Mouse (Mus musculus) CD4-positive, CD25-positive, alpha-beta regulatory T cell, adult 2 months (primary cell): ENCODE results near the gene Slit2.

Source experiments
- DNase-seq: peaks from one replicate; pipeline ENCODE4 v3.0.0-alpha.2; 2012; ENCODE audit warnings: low read depth, low spot score

Slit2 gene

DNA sequence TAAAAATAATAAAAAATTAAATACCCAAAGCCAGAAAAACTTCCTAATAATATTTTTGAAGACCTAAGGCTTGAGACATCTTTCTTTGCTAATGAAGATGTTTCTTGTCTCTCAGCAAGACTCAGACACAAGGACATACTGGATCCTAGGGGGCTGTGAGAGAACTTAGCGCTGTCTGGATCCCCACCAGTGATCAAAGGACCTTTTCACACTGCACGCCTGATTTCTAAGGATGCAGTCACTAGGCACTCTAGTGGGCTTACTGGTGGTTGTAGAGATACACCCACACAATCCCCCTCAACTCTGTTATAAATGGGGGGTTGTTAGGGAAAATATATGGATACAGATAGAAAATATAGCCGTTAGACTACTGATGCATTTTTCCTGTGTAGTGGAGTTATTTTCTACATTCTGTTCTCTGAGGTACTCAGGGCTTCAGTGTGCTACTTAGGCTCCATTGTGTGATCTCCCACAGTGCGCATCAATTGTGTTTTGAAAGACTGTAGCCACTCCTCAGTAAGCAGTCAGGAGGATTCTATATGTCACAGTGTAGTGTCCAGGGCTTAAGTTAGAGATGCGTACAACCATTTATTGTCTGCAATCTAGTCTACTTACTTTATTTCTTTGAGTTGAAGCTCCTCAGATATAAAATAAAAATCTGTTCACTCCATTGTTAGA, 67.8 kb downstream of the Slit2 start:
- no peak for DNase-seq

DNA sequence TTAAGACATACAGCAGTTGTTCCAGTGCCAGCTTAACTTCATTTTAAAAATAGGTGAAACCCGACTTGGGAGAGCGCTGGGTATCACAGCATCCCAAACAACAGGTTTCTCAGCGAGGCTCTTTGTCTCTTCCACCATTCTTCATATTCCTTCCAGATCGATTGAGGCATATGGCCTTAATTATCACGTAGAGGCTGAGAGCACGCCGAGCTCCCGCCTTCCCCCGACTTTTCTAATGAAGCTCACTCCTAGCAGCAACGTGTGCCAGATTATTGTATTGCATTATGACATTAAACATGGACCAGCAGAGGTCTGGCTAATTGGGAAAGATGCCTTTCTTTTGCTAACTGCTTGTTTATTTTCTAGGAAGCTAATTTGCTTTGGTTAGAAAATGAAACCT, 75.7 kb downstream of the Slit2 start:
- no peak for DNase-seq

GRCm38 (mm10) chr5:48060715-48061114, 77.8 kb downstream of the Slit2 start:
- DNase-seq: no peak

DNA sequence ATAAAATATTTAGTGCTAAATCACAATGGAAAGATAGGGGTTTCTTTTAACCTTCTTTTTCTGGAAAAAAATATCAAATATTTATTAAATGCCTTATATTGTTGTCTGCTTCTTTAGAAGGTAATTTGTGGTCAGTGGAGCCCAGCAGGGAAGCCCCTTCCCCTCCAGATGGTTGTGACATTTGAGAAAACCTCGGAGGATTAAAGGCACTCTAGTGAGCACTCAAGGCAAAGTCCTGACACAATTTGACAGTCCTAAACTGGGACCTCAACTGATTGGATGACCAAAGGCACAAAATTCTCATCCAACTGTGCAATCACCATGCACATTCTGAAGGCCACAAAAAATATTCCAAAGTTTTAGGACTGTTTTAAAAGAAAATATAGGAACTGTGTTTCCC, 95.8 kb downstream of the Slit2 start:
- no peak for DNase-seq

- no peak for DNase-seq
Observed at GRCm38 (mm10) chr5:48081223-48081881, 98.4 kb downstream of the Slit2 start.

GRCm38 (mm10) chr5:48113400-48113799, 130.5 kb downstream of the Slit2 start:
- no peak for DNase-seq

- no peak for DNase-seq
Observed at GRCm38 (mm10) chr5:48114969-48115537, 132.1 kb downstream of the Slit2 start.

- DNase-seq: no peak
Observed at GRCm38 (mm10) chr5:48122651-48123050, 139.7 kb downstream of the Slit2 start.

DNA sequence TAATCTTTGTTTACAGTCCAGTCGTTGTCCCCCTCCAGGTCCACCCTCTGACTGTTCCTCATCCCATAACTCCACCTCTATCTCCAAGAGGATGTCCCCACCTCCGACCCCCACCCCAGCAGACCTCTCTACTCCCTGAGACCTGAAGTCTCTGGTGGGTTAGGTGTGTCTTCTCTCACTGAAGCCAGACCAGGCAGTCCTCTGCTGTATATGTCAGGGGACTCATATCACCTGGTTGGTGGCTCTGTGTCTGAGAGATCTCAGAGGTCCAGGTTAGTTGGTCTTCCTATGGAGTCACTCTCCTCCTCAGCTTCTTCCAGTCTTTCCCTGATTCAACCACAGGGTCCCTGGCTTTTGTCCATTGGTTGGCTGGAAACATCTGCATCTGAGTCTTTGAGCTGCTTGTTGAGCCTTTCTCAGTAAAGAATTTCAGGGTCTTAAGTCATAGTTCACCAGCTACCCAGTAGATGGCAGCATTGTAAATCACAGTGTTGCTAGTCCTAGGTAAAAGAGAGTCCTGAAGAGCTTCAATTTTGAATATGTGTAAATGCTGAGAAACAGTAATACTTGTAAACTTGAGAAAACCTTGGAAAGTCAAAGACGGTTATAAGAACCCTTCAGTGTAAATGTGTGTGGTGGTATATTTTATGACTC, 143.0 kb downstream of the Slit2 start:
- DNase-seq: no peak

DNA sequence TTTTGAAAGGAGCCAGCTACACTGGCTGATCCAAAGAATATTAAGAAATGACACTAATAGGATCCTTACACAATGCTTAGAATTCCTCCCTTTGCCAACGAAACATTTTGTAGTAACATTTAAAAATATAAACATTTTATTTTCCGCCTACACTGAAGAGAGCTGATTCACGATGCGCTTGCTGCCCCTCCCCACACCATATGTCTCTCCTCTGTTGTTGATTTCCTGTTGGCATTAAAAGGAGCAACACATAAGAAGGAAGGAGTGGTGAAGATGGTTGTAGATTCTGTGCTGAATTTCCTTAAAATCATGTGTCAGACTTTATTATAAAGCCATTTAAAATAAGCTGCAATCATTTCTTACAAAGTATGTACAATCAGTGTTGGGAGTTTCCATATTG, 147.0 kb downstream of the Slit2 start:
- DNase-seq: no peak

- no peak for DNase-seq
Observed at GRCm38 (mm10) chr5:48136571-48136970, 153.6 kb downstream of the Slit2 start.

DNA sequence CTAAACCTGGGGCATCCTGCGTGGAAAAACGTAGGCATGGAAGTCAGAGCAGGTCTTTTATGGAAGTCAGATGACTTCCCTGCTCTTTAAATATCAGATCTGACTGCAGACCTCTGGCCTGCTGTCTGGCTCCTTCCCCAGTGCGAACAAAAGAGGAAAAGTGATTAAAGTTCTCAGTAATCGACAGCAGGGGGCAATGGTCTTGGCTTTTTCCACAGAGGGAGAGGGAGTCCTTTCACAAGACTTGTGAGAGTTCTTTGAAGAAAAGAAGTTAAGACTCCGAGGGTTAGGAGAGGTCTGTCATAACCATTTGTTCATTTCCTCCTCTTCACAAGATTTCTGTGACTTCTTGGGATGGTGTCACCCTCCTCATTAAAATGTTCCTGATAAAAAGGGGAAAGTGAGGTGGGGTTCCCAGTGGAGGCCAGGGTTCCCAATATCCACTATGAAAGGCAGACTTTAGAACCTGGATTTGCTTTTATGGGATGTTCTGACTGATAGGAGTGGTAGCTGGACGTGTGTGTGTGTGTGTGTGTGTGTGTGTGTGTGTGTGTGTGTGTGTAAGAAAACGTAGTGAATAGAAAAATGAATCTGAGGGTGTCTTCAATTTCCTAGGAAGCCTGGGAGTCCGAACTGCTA, 156.0 kb downstream of the Slit2 start:
- no peak for DNase-seq

- no peak for DNase-seq
Observed at GRCm38 (mm10) chr5:48139488-48139862, 156.5 kb downstream of the Slit2 start.

DNA sequence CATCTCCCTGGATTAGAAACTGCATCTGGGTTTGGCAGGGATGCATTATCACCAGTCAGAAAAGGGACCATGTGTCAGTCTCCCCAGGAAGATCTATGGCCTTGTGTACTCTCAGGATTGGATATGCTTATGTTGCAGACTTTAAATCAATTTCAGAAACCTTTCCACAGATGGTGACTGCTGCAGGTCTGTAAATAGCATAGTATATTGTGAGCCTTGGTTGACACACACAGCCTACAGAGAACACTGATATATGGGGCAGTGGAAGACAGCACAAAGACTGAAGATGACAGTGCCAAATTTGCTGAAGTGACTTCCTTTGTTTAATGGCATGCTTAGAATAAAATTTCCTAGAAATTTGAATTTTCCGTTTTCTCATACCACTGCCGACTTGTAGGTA, 163.1 kb downstream of the Slit2 start:
- DNase-seq: no peak

DNA sequence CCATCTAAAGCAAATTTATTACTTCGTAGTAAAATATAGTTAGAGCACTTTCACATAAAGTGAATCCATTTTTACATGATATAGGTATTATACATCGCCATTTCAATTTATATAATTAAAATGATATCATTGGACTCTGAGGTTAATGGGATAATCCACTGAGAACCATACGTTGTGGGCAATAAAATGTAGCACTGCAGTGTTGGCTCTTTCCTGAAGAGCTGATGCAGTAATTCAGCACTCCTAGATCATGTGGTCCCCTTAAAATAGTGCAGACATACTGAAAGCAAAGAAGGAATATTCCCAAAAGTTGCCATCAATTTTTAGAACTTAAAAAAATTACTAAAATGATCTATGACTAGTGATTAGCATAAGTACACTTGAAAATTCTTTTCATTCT, 177.9 kb downstream of the Slit2 start:
- DNase-seq: no peak

- DNase-seq: no peak
Observed at GRCm38 (mm10) chr5:48181646-48182302, 198.8 kb downstream of the Slit2 start.

GRCm38 (mm10) chr5:48184358-48184757, 201.4 kb downstream of the Slit2 start:
- no peak for DNase-seq

- no peak for DNase-seq
Observed at GRCm38 (mm10) chr5:48187819-48188218, 204.9 kb downstream of the Slit2 start.

DNA sequence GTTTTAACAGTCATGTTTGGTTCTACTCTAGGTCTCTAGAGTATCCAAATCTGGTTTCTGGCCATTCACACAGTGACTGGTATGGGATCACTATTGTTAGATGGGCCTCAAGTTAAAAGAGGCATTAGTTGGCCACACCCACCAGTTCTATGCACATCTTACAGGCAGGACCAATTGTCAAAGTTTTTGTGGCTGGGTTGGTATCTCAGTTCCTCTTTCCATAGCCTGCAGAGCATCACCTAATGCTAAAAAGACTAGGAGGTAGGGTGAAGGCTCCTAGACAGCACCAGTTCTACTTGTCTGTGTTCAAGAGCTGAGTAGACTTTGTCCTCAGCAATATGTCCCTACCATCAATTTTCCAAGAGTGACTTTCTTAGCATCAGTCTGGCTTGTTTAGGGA, 216.4 kb downstream of the Slit2 start:
- DNase-seq: no peak

GRCm38 (mm10) chr5:48215248-48215647, 232.3 kb downstream of the Slit2 start:
- DNase-seq: no peak

DNA sequence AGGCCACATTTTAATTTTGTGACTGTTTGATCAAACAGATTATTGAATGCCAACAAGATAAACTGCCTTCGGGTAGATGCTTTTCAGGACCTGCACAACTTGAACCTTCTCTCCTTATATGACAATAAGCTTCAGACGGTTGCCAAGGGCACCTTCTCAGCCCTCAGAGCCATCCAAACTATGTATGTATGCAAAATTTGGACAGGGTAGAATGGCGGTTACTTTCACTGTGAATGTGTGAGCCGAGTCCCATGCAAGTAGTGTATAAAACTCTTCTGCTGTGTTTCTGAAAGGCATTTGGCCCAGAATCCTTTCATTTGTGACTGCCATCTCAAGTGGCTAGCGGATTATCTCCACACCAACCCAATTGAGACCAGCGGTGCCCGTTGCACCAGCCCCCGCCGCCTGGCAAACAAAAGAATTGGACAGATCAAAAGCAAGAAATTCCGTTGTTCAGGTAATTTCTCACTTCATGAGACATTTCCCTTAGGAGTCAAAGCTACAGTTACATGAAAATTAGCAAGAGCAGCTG, 236.8 kb downstream of the Slit2 start:
- no peak for DNase-seq
